Mouse (Mus musculus) liver, embryonic 16.5 days (tissue): Measurements from ENCODE around the gene Sebox. TPM values are rescaled to one million over a fixed set of nuclear protein-coding genes. Genes with fewer than 3 reads are reported as not detected.

ENCODE experiments used
- ATAC-seq: fragments of 200-750 bp; cut with Nextera tagmentation; 2 replicates; pipeline ENCODE4 v1.8.0; 2017; ENCODE audit warnings: low read depth, mild to moderate bottlenecking, moderate number of reproducible peaks, moderate library complexity
- H3K27ac ChIP-seq: fragments of 300-500 bp; sonication (generic); 2 replicates; pipeline ENCODE4 v1.5.1; 2014; ENCODE audit warnings: mild to moderate bottlenecking, low read length
- H3K27me3 ChIP-seq: fragments of 300-500 bp; sonication (generic); 2 replicates; pipeline ENCODE4 v1.6.1; 2014; ENCODE audit warnings: low read depth, low read length, mixed read lengths; ENCODE audit not compliant: control insufficient read depth, insufficient read depth
- H3K36me3 ChIP-seq: fragments of 300-500 bp; sonication (generic); 2 replicates; pipeline ENCODE4 v1.6.1; 2014; ENCODE audit warnings: mild to moderate bottlenecking; ENCODE audit not compliant: control insufficient read depth, insufficient read depth
- H3K4me1 ChIP-seq: fragments of 300-500 bp; sonication (generic); 2 replicates; pipeline ENCODE4 v1.6.1; 2014; ENCODE audit warnings: low read depth, low read length, mixed read lengths; ENCODE audit not compliant: control insufficient read depth
- H3K4me2 ChIP-seq: fragments of 300-500 bp; sonication (generic); 2 replicates; pipeline ENCODE4 v1.6.1; 2014; ENCODE audit warnings: low read depth, low read length, mixed read lengths
- H3K4me3 ChIP-seq: fragments of 300-500 bp; sonication (generic); 2 replicates; pipeline ENCODE4 v1.5.1; 2014; ENCODE audit warnings: low read depth, mild to moderate bottlenecking, low read length
- H3K9ac ChIP-seq: fragments of 300-500 bp; sonication (generic); 2 replicates; pipeline ENCODE4 v1.6.1; 2014; ENCODE audit warnings: low read depth, low read length
- H3K9me3 ChIP-seq: fragments of 300-500 bp; sonication (generic); replicated peaks from 2 replicates; pipeline ENCODE4 v1.6.1; 2016; ENCODE audit warnings: low read length; ENCODE audit not compliant: control insufficient read depth
- WGBS: fragments of 180-500 bp; shearing (Covaris S2); extraction: QIAGEN DNeasy Blood & Tissue Kit; methylation state at CpG from one replicate; pipeline ENCODE4 v1.1.7; 2014; ENCODE audit not compliant: insufficient replicate concordance; 5-methylcytosine and 5-hydroxymethylcytosine counted together
- polyA plus RNA-seq: library from polyadenylated mRNA; unstranded; fragments of >200 nt; fragmentation: Nextera tagmentation; extraction: Ambion mirVana; gene quantifications from 2 replicates; pipeline ENCODE4 v1.2.1, GENCODE M21; 2015

Gene Sebox
- polyA plus RNA-seq, 1 experiment from 2014 or later = 0.25 TPM

DNA sequence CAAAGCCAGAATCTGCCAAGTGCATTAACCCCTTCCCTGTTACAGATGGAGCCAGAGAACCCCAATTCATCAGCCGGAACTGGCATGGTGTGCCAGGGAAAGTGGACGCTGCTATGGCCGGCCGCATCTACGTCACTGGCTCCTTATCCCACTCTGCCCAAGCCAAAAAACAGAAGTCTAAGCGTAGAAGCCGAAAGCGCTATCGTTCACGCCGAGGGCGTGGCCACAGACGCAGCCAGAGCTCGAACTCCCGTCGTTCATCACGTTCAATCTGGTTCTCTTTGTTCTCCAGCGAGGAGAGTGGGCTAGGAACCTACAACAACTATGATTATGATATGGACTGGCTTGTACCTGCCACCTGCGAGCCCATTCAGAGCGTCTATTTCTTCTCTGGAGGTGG, 1.7 kb upstream of the Sebox start:
- Histone ChIP-seq H3K4me2 (peak overlapping the region; percentile 48; the same call in 1 of the 2 replicates), H3K9me3 (no peaks in the 10 kb centered on the region), H3K4me1 (peaks cover 13% of the 10 kb centered on the region), H3K27me3 (peaks cover 28% of the 10 kb centered on the region), H3K9ac (no peak overlapping the region), H3K36me3 (no peaks in the 10 kb centered on the region), H3K27ac (no peak overlapping the region), H3K4me3 (peak overlapping the region; percentile 33)
- 63% methylated on average over 20 of the region's 20 CpGs for WGBS
- no peak for ATAC-seq

DNA sequence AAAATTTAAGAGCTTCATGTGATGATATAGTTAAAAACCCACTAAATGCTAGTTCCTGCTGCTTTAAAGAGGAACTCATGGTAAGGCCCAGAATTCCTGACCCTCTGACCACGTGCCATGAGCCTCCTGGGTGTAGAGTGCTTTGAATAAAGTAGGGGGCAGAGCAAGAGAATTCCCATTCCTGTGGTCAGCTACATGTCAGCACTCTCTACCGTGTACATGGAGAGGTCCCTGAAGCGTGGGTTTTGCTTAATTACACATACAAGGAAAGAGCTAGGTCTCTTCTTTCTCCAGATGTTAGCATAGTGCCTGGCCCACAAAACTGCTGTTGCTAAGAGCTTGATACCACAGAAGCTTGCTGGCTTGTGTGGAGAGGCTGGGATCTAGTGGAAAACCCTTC, 2.2 kb downstream of the Sebox start:
- no peaks in the 10 kb centered on the region; the same call in 1 of the 2 replicates for H3K4me1 ChIP-seq
- no peak overlapping the region for H3K4me3 ChIP-seq
- H3K36me3 ChIP-seq = peaks cover 9% of the 10 kb centered on the region
- no peak overlapping the region for H3K27ac ChIP-seq
- H3K9ac ChIP-seq = no peak overlapping the region
- peaks cover 2% of the 10 kb centered on the region; the same call in 1 of the 2 replicates for H3K27me3 ChIP-seq
- no peak for ATAC-seq
- H3K9me3 ChIP-seq = no peaks in the 10 kb centered on the region
- H3K4me2 ChIP-seq = no peak overlapping the region
- 70% methylated on average over 3 of the region's 3 CpGs for WGBS

DNA sequence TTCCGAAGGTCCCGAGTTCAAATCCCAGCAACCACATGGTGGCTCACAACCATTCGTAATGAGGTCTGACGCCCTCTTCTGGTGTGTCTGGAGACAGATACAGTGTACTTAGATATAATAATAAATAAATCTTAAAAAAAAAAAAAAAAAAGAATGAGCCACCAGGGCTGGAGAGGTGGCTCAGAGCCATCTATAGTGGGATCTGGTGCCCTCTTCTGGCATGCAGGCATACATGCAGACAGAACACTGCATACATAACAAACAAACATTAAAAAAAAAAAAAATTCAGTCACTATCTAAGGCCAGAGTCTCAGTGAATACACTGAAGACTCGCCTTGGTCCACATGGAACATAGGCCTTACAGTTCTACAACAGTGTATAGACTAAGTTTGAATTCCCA, 5.9 kb downstream of the Sebox start:
- H3K9me3 ChIP-seq = no peaks in the 10 kb centered on the region
- no peak overlapping the region for H3K27ac ChIP-seq
- H3K4me3 ChIP-seq = no peak overlapping the region
- no peak for ATAC-seq
- peaks cover 14% of the 10 kb centered on the region for H3K4me1 ChIP-seq
- H3K4me2 ChIP-seq = no peak overlapping the region
- peaks cover 9% of the 10 kb centered on the region for H3K36me3 ChIP-seq
- H3K27me3 ChIP-seq = no peaks in the 10 kb centered on the region
- no peak overlapping the region for H3K9ac ChIP-seq
- 61% methylated on average over 5 of the region's 5 CpGs for WGBS

DNA sequence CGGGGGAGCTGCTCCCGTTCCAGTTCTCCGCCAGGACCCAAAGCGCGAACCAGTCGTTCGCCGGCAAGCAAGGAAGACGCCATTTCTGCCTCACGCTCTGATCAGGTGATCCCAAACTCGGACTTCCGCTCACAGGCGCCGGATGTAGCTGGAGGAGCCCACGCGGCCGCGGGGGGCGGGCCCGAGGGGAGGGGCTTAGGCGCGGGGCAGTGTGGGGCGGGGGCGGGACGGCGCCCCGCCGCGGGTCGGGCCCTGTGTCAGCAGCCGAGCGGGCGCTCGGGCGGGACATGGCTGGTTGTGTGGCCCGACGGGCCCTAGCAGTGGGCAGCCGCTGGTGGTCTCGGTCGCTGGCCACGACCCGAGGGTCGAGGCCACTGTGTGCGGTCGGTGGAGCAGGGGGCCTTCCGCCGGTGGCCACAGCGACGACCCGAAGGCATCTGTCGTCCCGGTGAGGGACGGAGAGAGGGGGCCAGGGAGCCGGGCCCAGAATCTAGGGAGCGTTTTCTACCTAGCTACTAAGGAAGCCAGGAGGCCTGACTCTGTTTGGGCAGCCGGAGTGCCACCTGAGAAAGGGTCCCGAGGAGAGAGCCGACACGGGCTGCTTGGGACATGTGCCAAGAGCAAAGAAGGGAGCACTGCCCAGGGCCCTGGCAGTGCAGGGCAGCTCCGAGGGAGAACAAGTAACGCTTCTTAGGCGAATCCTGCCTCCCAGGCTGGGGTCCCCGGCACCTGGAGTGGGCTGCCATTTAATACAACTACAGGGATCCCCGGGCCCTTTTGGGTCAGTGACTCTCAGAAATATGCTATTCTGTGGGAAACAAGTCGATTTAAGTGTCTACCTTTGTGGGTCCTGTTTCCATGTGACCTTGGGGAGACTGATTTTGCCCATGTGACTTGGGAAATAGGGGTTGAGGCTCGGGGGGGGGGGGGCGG, 9.0 kb downstream of the Sebox start, which contains the start of the genes Tmem199 and Poldip2:
Gene Tmem199, minus strand, starts transcription at position 148 of the 933 bp plus-strand sequence.
Gene Poldip2, plus strand, starts transcription at position 169 of the 933 bp plus-strand sequence.
- ATAC-seq = peak; percentile 98
- Histone ChIP-seq H3K4me1 (peaks cover 14% of the 10 kb centered on the region), H3K4me2 (peak within 1 kb of the TSS; percentile 92), H3K4me3 (peak within 1 kb of the TSS; percentile 93), H3K27ac (peak within 1 kb of the TSS; percentile 80), H3K9me3 (no peaks in the 10 kb centered on the region), H3K9ac (peak within 1 kb of the TSS; percentile 90), H3K36me3 (peaks cover 21% of the 10 kb centered on the region), H3K27me3 (no peaks in the 10 kb centered on the region)
- under 1% methylated on average over 65 of the region's 67 CpGs for WGBS

DNA sequence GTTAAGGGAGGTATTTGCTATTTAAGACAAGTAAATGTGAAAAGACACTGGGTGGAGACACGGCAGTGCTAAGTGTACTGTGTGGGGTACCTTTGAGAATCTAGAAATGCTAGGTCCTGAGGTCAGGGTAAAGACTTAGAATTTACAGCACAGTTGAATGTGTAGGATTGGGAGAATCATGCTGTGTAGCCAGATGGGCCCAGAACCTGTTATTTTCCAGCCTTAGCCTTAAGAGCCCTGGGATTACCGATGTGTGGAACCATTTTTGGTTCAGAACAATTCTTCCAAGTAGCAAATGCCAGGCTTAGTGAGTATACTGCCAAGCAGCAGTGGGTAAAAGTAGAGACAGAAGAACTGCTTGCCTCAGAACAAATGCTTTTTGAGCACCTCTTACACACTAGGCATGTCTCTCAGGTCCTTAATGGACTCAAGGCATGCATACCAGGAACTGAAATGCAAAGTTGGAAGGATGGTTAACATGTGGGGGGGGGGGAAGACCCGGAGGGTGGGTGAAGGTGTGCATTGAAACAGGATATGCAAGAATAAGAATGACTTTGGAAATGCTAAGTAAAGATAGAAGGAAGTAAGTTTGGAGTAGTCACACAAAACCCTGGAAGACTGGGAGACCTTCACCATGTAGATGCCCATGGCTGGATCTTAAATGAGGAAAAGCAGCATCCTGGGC, 10.0 kb downstream of the Sebox start:
- ATAC-seq = no peak
- H3K9me3 ChIP-seq = no peaks in the 10 kb centered on the region
- H3K4me3 ChIP-seq = peak overlapping the region; percentile 93; the same call in 1 of the 2 replicates
- H3K27me3 ChIP-seq = no peaks in the 10 kb centered on the region
- H3K9ac ChIP-seq = peak overlapping the region; percentile 5; the same call in 1 of the 2 replicates
- 60% methylated on average over 3 of the region's 3 CpGs for WGBS
- H3K4me2 ChIP-seq = peak overlapping the region; percentile 92
- H3K4me1 ChIP-seq = peaks cover 14% of the 10 kb centered on the region
- H3K36me3 ChIP-seq = peaks cover 15% of the 10 kb centered on the region
- no peak overlapping the region for H3K27ac ChIP-seq

DNA sequence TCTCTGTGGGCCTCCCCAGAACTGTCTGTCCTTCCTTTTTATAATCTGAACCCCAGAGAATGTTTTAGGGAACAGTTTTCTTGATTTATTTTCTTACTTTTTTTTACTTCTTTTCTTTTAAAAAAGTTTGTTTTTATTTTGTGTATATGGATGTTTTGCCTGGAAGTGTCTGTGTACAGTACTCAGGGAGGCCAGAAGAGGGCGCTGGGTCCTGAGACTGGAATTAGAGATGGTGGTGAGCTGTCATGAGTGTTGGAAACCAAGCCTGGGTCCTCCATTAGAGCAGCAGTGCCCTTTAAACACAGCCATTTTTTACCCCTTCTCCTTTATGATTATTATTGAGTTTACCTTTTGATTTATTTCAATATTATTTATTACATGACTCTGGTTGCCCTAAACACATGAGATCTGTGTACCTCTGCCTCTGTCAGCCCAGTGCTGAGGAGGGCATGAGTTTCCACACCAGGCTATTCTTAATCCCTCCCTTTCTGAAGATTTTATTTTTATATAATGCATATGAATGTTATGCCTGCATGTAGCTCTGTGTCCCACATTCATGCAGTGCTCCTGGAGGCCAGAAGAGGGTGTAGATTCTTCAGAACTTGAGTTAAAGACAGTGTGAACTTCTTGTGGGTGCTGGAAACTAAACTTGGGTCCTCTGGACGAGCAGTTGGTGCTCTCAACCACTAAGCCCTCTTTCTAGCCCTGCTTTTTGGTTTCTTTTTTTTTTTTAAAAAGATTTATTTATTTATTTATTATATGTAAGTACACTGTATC, 12.5 kb downstream of the Sebox start:
- H3K9ac ChIP-seq = no peak overlapping the region
- H3K4me2 ChIP-seq = no peak overlapping the region
- no peaks in the 10 kb centered on the region for H3K27me3 ChIP-seq
- peaks cover 14% of the 10 kb centered on the region for H3K4me1 ChIP-seq
- peaks cover 16% of the 10 kb centered on the region for H3K36me3 ChIP-seq
- no peaks in the 10 kb centered on the region for H3K9me3 ChIP-seq
- H3K4me3 ChIP-seq = no peak overlapping the region
- no peak for ATAC-seq
- H3K27ac ChIP-seq = no peak overlapping the region
- 36% methylated on average over 2 of the region's 2 CpGs for WGBS

DNA sequence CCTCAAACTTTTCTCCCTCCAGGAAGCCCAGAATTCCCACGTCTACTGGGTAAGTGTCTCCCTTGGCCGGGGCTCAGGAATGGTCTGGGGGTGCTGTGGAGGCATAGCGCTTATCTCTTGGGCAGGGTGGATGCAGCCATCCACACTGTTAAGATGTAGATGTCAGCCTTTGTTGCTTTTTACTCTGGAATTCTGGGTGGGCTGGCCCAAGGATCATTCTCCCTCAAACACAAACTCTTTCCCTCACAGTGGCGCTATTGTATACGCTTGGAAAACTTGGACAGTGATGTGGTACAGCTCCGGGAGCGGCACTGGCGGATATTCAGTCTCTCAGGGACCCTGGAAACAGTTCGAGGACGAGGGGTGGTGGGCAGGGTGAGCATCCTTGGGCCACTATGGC, 15.7 kb downstream of the Sebox start:
- Histone ChIP-seq H3K9ac (no peak overlapping the region), H3K4me1 (no peaks in the 10 kb centered on the region), H3K27ac (no peak overlapping the region), H3K27me3 (no peaks in the 10 kb centered on the region), H3K9me3 (no peaks in the 10 kb centered on the region), H3K4me3 (no peak overlapping the region), H3K36me3 (peaks cover 26% of the 10 kb centered on the region), H3K4me2 (no peak overlapping the region)
- WGBS = 78% methylated on average over 10 of the region's 10 CpGs
- ATAC-seq = no peak

DNA sequence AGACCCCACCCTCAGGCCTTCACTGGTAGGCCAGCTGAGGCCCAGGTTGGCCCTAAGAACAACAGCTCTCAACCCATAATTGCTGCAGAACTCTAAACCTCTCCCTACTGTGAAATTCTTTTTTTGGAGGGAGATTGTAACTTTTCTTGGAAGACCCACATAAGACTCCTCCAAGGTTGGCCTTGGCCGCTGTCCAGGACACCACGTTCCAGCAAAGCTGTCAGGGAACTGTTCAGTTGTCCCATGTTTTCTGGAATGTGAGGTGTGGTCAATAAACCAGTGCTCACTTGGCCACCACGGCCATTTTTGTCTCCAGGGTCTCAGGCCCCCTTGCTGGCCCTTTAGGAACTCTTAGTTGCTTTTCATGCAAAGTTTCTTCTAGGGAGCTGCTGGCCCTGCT, 18.6 kb downstream of the Sebox start:
- no peaks in the 10 kb centered on the region for H3K27me3 ChIP-seq
- no peak for ATAC-seq
- H3K36me3 ChIP-seq = peaks cover 12% of the 10 kb centered on the region
- H3K4me3 ChIP-seq = no peak overlapping the region
- H3K9ac ChIP-seq = no peak overlapping the region
- 74% methylated on average over 3 of the region's 3 CpGs for WGBS
- H3K27ac ChIP-seq = no peak overlapping the region
- no peak overlapping the region for H3K4me2 ChIP-seq
- no peaks in the 10 kb centered on the region for H3K4me1 ChIP-seq
- H3K9me3 ChIP-seq = no peaks in the 10 kb centered on the region
